ENCODE assay signal across 7 mouse cellular contexts in the genomic region with DNA sequence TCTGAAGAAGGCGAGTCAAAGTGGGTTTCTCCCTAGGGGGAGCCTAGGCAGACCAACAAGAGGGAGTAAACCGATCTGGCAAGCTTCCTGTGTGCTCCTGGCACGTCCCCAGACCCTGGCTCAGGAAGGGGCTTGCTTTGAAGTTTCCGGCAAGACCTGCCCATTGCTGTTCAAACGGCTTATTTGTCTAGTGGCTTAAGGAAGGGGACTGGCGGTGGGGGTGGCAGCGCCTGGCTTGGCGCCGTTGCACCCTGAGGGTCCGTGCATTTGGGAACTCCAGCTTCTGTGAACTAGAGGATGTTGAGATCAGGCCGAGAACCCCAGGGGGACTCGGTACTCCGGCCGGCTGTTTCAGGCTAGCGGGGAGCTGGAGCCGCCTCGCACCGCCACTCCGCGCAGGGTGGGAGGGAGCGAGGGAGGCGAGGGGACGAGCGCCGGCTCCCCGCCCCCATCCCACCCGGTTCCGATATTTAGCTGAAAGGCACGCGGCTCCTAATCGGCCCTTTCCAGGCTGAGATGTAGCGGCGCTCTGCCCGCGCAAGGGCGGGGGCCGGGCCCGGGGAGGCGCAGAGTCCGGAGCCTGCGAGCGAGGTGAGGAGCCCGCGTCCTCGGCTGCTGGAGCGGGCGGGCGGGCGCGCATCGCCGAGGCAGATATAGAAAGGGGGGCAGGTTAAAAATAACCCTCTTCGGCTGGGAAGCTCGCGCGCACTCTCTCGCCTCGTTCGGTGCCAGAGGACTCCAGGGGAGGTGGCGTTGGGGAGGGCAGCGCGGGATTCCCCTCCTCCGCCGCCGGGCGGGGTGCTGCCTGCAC. TPM values are rescaled to one million over a fixed set of nuclear protein-coding genes. Genes with fewer than 3 reads are reported as not detected.
DNase-seq lines count a peak whose midpoint lies in the region; ATAC-seq and TF ChIP-seq lines count a peak whose summit lies in the region.

No protein-coding gene starts in this region.

- peak overlapping the region; percentile 87 for H3K9ac ChIP-seq in hindbrain, embryonic 16.5 days (ENCODE audit: low read depth, low read length)

- H3K27me3 ChIP-seq in hindbrain, embryonic 16.5 days (replicated peaks; ENCODE audit: control insufficient read depth, insufficient read depth, low read length): no peaks in the 10 kb centered on the region

- H3K9me3 ChIP-seq in hindbrain, embryonic 16.5 days (ENCODE audit: control insufficient read depth, low read length): no peaks in the 10 kb centered on the region

- peak overlapping the region; percentile 86 for H3K4me3 ChIP-seq in gastrocnemius, adult 2 months
- H3K4me3 ChIP-seq in hindbrain, embryonic 16.5 days (ENCODE audit: low read length): peak overlapping the region; percentile 65

- DNase-seq in ZHBTc4 (ENCODE audit: low read depth, low spot score): peak; percentile 83
- peak; percentile 83 to 84 for DNase-seq in cerebellum, postnatal 10 days
- DNase-seq in gastrocnemius, adult 2 months: peak; percentile 91
- DNase-seq in left cerebral cortex, adult 18-20 months (ENCODE audit: low spot score in 2 of 2): peak; percentile 75 to 86
- peak; percentile 48 for DNase-seq in lung, postnatal 25 days (ENCODE audit: low spot score)
- DNase-seq in right cerebral cortex, adult 2 months (ENCODE audit: low spot score in 2 of 2): peak; percentile 78 to 80

- WGBS in hindbrain, embryonic 16.5 days: under 1% methylated on average over 66 of the region's 66 CpGs

- peak overlapping the region; percentile 91 for H3K4me2 ChIP-seq in hindbrain, embryonic 16.5 days (ENCODE audit: low read length)

- TF ChIP-seq CTCF in gastrocnemius, adult 2 months (IDR thresholded peaks at IDR 0.05): no peak

- no peaks in the 10 kb centered on the region for H3K36me3 ChIP-seq in hindbrain, embryonic 16.5 days (ENCODE audit: control insufficient read depth, insufficient read depth, low read length)

- H3K4me1 ChIP-seq in hindbrain, embryonic 16.5 days (ENCODE audit: control insufficient read depth, insufficient read depth, low read depth, low read length): peaks cover 53% of the 10 kb centered on the region

- intact Hi-C loops in gastrocnemius, adult 2 months (cut with DNase I): no loop called here

- ATAC-seq in hindbrain, embryonic 16.5 days: peak; percentile 58

- H3K27ac ChIP-seq in gastrocnemius, adult 2 months: peak overlapping the region; percentile 93
- peak overlapping the region; percentile 99 for H3K27ac ChIP-seq in hindbrain, embryonic 16.5 days (ENCODE audit: low read depth, low read length)

RNA-seq across cellular contexts. Expression of a gene that starts 46.8 kb away (rescaled TPM):
- total RNA-seq in gastrocnemius, adult 2 months (2021): 10 to 100 TPM; 27.5 to 43.4 TPM
- 42.5 and 44.8 TPM in 2 replicates for polyA plus RNA-seq in hindbrain, embryonic 16.5 days (2015; fragmentation: Nextera tagmentation; extraction: Ambion mirVana)
- total RNA-seq in left cerebral cortex, adult 18-20 months (2021): 10 to 100 TPM; 66.2 to 68.2 TPM

Comparison
In these comparisons a context has a peak if more than half of its experiments do, and no peak if none do; other contexts are left out.
1. Peak in every context shown above with its lines: DNase-seq, ATAC-seq, H3K4me3 ChIP-seq and H3K27ac ChIP-seq.